ENCODE assay signal across 12 mouse cellular contexts in the genomic region with DNA sequence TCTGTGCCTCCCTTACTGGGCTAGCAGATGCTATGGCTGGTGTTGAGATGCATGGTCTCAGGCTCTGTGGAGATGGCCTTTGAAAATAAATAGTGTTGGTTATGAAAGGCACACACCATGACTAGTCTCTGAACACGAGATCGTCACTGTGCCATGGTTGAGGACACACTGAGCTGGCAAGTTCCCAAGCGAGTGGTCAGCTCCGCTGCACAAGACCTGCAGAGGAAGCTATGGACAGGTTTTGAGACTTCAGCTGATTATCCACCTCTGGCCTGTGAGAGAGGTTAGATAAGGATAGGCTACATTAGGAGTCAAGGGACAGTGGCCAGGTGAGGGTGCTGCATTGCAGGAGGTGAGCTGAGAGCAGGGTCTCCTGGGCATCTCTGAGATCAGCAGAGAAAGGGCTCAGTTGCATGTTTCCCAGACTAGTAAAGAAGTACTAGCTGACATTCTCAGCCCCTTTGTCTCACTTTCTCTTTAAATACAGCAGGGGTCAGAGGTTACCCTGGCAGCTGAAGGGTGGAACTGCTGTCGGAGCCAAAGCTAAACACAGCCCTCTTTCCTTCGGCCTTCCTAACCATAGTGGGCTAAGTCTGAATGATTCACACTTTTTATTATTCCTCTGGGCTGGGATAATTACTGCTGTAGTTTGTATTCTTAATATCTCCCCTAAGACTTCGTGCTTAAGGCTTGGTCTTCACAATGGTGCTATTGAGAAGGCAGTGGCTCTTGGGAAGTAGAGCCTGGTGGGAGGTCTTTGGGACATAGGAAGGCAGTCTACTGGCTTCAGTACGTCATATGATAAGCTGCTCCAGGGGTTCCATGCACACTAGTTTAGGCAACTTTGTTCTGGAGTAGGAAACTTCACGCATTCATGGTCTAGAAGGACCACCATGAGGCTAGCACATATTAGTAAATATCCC. TPM values are rescaled to one million over a fixed set of nuclear protein-coding genes. Genes with fewer than 3 reads are reported as not detected.
DNase-seq lines count a peak whose midpoint lies in the region; ATAC-seq and TF ChIP-seq lines count a peak whose summit lies in the region.
"Had no signal": no experiment of that assay in that cellular context is flagged by ENCODE, and none has a peak within 500 bp of the region (broad histone marks: within the 10 kb centered on the region; RNA-seq: fewer than 3 reads in every experiment).

No protein-coding gene starts in this region.

- TF ChIP-seq CTCF in lung, embryonic 14.5 days (IDR thresholded peaks at IDR 0.05; ENCODE audit: low read depth): no peak
- TF ChIP-seq CTCF in lung, adult 2 months (IDR thresholded peaks at IDR 0.05; ENCODE audit: insufficient read depth, low read length): no peak

- no peak overlapping the region for H3K4me2 ChIP-seq in forebrain, embryonic 11.5 days (ENCODE audit: low read depth, low read length, severe bottlenecking)
- no peak overlapping the region for H3K4me2 ChIP-seq in forebrain, embryonic 14.5 days (ENCODE audit: low read length)
- H3K4me2 ChIP-seq in lung, embryonic 14.5 days: no peak overlapping the region
- H3K4me2 ChIP-seq: forebrain, embryonic 13.5 days; hindbrain, embryonic 12.5 days; liver, embryonic 15.5 days had no signal

- no peaks in the 10 kb centered on the region for H3K9me3 ChIP-seq in forebrain, embryonic 11.5 days (ENCODE audit: control insufficient read depth, low read length)
- H3K9me3 ChIP-seq in forebrain, embryonic 14.5 days (replicated peaks; ENCODE audit: control insufficient read depth, low read length): no peaks in the 10 kb centered on the region
- no peaks in the 10 kb centered on the region for H3K9me3 ChIP-seq in lung, embryonic 14.5 days (ENCODE audit: low read depth, low read length)
- H3K9me3 ChIP-seq in embryonic facial prominence, embryonic 10.5 days: no peaks in the 10 kb centered on the region
- H3K9me3 ChIP-seq: forebrain, embryonic 13.5 days; hindbrain, embryonic 12.5 days; liver, embryonic 15.5 days had no signal

- H3K36me3 ChIP-seq in forebrain, embryonic 11.5 days (ENCODE audit: control insufficient read depth, insufficient read depth, low read length): no peaks in the 10 kb centered on the region
- H3K36me3 ChIP-seq in forebrain, embryonic 14.5 days (ENCODE audit: control insufficient read depth, insufficient read depth, low read length): no peaks in the 10 kb centered on the region
- no peaks in the 10 kb centered on the region for H3K36me3 ChIP-seq in lung, embryonic 14.5 days (ENCODE audit: insufficient read depth)
- H3K36me3 ChIP-seq in embryonic facial prominence, embryonic 10.5 days (replicated peaks): no peaks in the 10 kb centered on the region
- H3K36me3 ChIP-seq: hindbrain, embryonic 12.5 days; liver, embryonic 15.5 days had no signal

- TF ChIP-seq POLR2A in lung, adult 2 months (IDR thresholded peaks at IDR 0.05; ENCODE audit: borderline replicate concordance, extremely low read depth, low read depth, low read length): no peak

- 46% methylated on average over 9 of the region's 9 CpGs for WGBS in forebrain, embryonic 11.5 days
- 45% methylated on average over 9 of the region's 9 CpGs for WGBS in forebrain, embryonic 14.5 days
- WGBS in lung, embryonic 14.5 days: 54% methylated on average over 9 of the region's 9 CpGs
- WGBS in lung, adult 2 months: 71% methylated on average over 9 of the region's 9 CpGs
- 51% methylated on average over 9 of the region's 9 CpGs for WGBS in embryonic facial prominence, embryonic 10.5 days

- H3K4me1 ChIP-seq in forebrain, embryonic 11.5 days (replicated peaks; ENCODE audit: control insufficient read depth, insufficient read depth, low read length): peaks cover 6% of the 10 kb centered on the region
- peaks cover 6% of the 10 kb centered on the region; the same call in 1 of the 2 replicates for H3K4me1 ChIP-seq in forebrain, embryonic 14.5 days (ENCODE audit: control insufficient read depth, insufficient read depth, low read length)
- H3K4me1 ChIP-seq in lung, embryonic 14.5 days (ENCODE audit: insufficient read depth): no peaks in the 10 kb centered on the region
- H3K4me1 ChIP-seq in lung, adult 2 months (ENCODE audit: control insufficient read depth, insufficient read depth, low read length): no peaks in the 10 kb centered on the region; the same call in 1 of the 2 replicates
- H3K4me1 ChIP-seq in embryonic facial prominence, embryonic 10.5 days: peaks cover 42% of the 10 kb centered on the region

- ATAC-seq in forebrain, embryonic 11.5 days (replicated peaks; ENCODE audit: low FRiP score): peak; percentile 18; the same call in 1 of the 2 replicates
- ATAC-seq in forebrain, embryonic 14.5 days: no peak
- no peak for ATAC-seq in lung, embryonic 14.5 days (ENCODE audit: insufficient read depth)
- ATAC-seq: forebrain, embryonic 13.5 days had no signal

- H3K27ac ChIP-seq in forebrain, embryonic 11.5 days (ENCODE audit: low read depth, low read length): no peak overlapping the region
- no peak overlapping the region for H3K27ac ChIP-seq in forebrain, embryonic 14.5 days (ENCODE audit: low read depth, low read length)
- H3K27ac ChIP-seq in lung, embryonic 14.5 days (ENCODE audit: low read depth): no peak overlapping the region
- H3K27ac ChIP-seq in embryonic facial prominence, embryonic 10.5 days (replicated peaks): peak overlapping the region; percentile 57
- H3K27ac ChIP-seq: forebrain, embryonic 13.5 days; hindbrain, embryonic 12.5 days; liver, embryonic 15.5 days had no signal

- H3K9ac ChIP-seq in forebrain, embryonic 11.5 days (ENCODE audit: low read length): no peak overlapping the region
- H3K9ac ChIP-seq in forebrain, embryonic 14.5 days (ENCODE audit: low read length): no peak overlapping the region
- no peak overlapping the region for H3K9ac ChIP-seq in lung, embryonic 14.5 days
- H3K9ac ChIP-seq: forebrain, embryonic 13.5 days; hindbrain, embryonic 12.5 days; liver, embryonic 15.5 days had no signal

- no peak for DNase-seq in forebrain, embryonic 11.5 days (ENCODE audit: low spot score)
- DNase-seq in forebrain, embryonic 14.5 days (ENCODE audit: low spot score): no peak
- DNase-seq in lung, embryonic 14.5 days: peak; percentile 42
- DNase-seq in lung, adult 2 months: no peak
- DNase-seq in embryonic facial prominence, embryonic 10.5 days (ENCODE audit: low spot score): no peak
- peak; percentile 65 for DNase-seq in mesoderm, embryonic 11.5 days (ENCODE audit: low read depth, low spot score)
- DNase-seq in adrenal gland, postnatal 4 days (ENCODE audit: low spot score in 2 of 2): no peak
- DNase-seq in gastrocnemius, postnatal 4 days (ENCODE audit: low spot score in 2 of 2): no peak
- DNase-seq: cerebellum, adult 11-12 months had no signal

- no peak overlapping the region for H3K4me3 ChIP-seq in forebrain, embryonic 11.5 days (ENCODE audit: low read depth, low read length)
- H3K4me3 ChIP-seq in forebrain, embryonic 14.5 days (ENCODE audit: low read depth, low read length): no peak overlapping the region
- no peak overlapping the region for H3K4me3 ChIP-seq in lung, embryonic 14.5 days (ENCODE audit: low read depth, low read length)
- H3K4me3 ChIP-seq in lung, adult 2 months (replicated peaks; ENCODE audit: extremely low read depth, low read depth, low read length): no peak overlapping the region
- H3K4me3 ChIP-seq in embryonic facial prominence, embryonic 10.5 days: no peak overlapping the region
- H3K4me3 ChIP-seq: forebrain, embryonic 13.5 days; hindbrain, embryonic 12.5 days; liver, embryonic 15.5 days had no signal

- H3K27me3 ChIP-seq in forebrain, embryonic 11.5 days (ENCODE audit: control insufficient read depth, insufficient read depth, low read length): no peaks in the 10 kb centered on the region
- no peaks in the 10 kb centered on the region for H3K27me3 ChIP-seq in forebrain, embryonic 14.5 days (replicated peaks; ENCODE audit: control insufficient read depth, insufficient read depth, low read length)
- H3K27me3 ChIP-seq in lung, embryonic 14.5 days (ENCODE audit: insufficient read depth, low read length): no peaks in the 10 kb centered on the region
- no peaks in the 10 kb centered on the region for H3K27me3 ChIP-seq in embryonic facial prominence, embryonic 10.5 days (replicated peaks; ENCODE audit: low read depth, poor library complexity, severe bottlenecking)
- H3K27me3 ChIP-seq: forebrain, embryonic 13.5 days; hindbrain, embryonic 12.5 days; liver, embryonic 15.5 days had no signal

RNA-seq across cellular contexts. Expression of a gene that starts 19.6 kb away (rescaled TPM):
- 26.8 and 28.9 TPM in 2 replicates for polyA plus RNA-seq in forebrain, embryonic 11.5 days (2014; fragmentation: Nextera tagmentation; extraction: Ambion mirVana)
- 23.3 and 31.7 TPM in 2 replicates for polyA plus RNA-seq in forebrain, embryonic 14.5 days (2014; fragmentation: Nextera tagmentation; extraction: Ambion mirVana)
- polyA plus RNA-seq in lung, embryonic 14.5 days (2014; fragmentation: Nextera tagmentation; extraction: Ambion mirVana): 25.0 and 27.1 TPM in 2 replicates
- polyA plus RNA-seq in lung, adult 2 months (2012; rRNA removed): 11.3 and 16.6 TPM in 2 replicates
- polyA plus RNA-seq in embryonic facial prominence, embryonic 10.5 days (2016; fragmentation: Nextera tagmentation; extraction: Ambion mirVana): 22.2 TPM in 2 replicates
- total RNA-seq in adrenal gland, postnatal 4 days (2021): 10 to 100 TPM; 83.9 to 89.6 TPM
- 10 to 100 TPM; 13.8 to 19.2 TPM for total RNA-seq in gastrocnemius, postnatal 4 days (2021)

Comparison
In these comparisons a context has a peak if more than half of its experiments do, and no peak if none do; other contexts are left out.
1. DNase-seq: peak in lung, embryonic 14.5 days (single experiment) and mesoderm, embryonic 11.5 days (single experiment); none in forebrain, embryonic 11.5 days (single experiment), forebrain, embryonic 14.5 days (single experiment), lung, adult 2 months (single experiment), embryonic facial prominence, embryonic 10.5 days (single experiment), adrenal gland, postnatal 4 days (0 of 2) and gastrocnemius, postnatal 4 days (0 of 2).